Mouse (Mus musculus) mesoderm, embryonic 11.5 days (tissue): Measurements from ENCODE around the gene Cela2a.

Source experiments
- DNase-seq: peaks from one replicate; pipeline ENCODE4 v3.0.0-alpha.2; 2012; ENCODE audit warnings: low read depth, low spot score

Gene Cela2a

GRCm38 (mm10) chr4:141858501-141858900, 32.5 kb upstream of the Cela2a start:
- DNase-seq: no peak

GRCm38 (mm10) chr4:141857422-141857930, 31.5 kb upstream of the Cela2a start:
- DNase-seq: peak; percentile 78

- peak; percentile 43 for DNase-seq
These were observed 27.5 kb upstream of the Cela2a start for GRCm38 (mm10) chr4:141853437-141853836.

- no peak for DNase-seq
These were observed 20.0 kb upstream of the Cela2a start, which contains the start of gene Ctrc for GRCm38 (mm10) chr4:141845999-141846398. Ctrc (minus strand) TSS chr4:141846359.

GRCm38 (mm10) chr4:141834536-141835095, 8.7 kb upstream of the Cela2a start:
- no peak for DNase-seq

- no peak for DNase-seq
These were observed 8.0 kb upstream of the Cela2a start for GRCm38 (mm10) chr4:141833911-141834310.

- DNase-seq: no peak
These were observed 5.4 kb upstream of the Cela2a start for GRCm38 (mm10) chr4:141831361-141831760.

GRCm38 (mm10) chr4:141830381-141830780, 4.4 kb upstream of the Cela2a start:
- no peak for DNase-seq

GRCm38 (mm10) chr4:141828177-141828576, 2.2 kb upstream of the Cela2a start:
- DNase-seq: no peak

GRCm38 (mm10) chr4:141827401-141827800, 1.4 kb upstream of the Cela2a start:
- DNase-seq: no peak

- DNase-seq: peak; percentile 17
These were observed 3.0 kb downstream of the Cela2a start for GRCm38 (mm10) chr4:141822979-141823378.

- no peak for DNase-seq
These were observed 3.9 kb downstream of the Cela2a start for GRCm38 (mm10) chr4:141822089-141822488.

- DNase-seq: no peak
These were observed 4.8 kb downstream of the Cela2a start for GRCm38 (mm10) chr4:141821178-141821577.

- no peak for DNase-seq
These were observed 6.6 kb downstream of the Cela2a start for GRCm38 (mm10) chr4:141819316-141819715.

- DNase-seq: no peak
These were observed 7.1 kb downstream of the Cela2a start for GRCm38 (mm10) chr4:141818861-141819260.

GRCm38 (mm10) chr4:141817706-141818105, 8.3 kb downstream of the Cela2a start:
- no peak for DNase-seq

GRCm38 (mm10) chr4:141816776-141817655, 8.9 kb downstream of the Cela2a start:
- DNase-seq: no peak

GRCm38 (mm10) chr4:141816267-141816666, 9.7 kb downstream of the Cela2a start:
- DNase-seq: no peak

GRCm38 (mm10) chr4:141811375-141811774, 14.6 kb downstream of the Cela2a start:
- DNase-seq: no peak

- no peak for DNase-seq
These were observed 15.0 kb downstream of the Cela2a start for GRCm38 (mm10) chr4:141810975-141811374.

- peak; percentile 55 for DNase-seq
These were observed 16.0 kb downstream of the Cela2a start for GRCm38 (mm10) chr4:141809850-141810464.

GRCm38 (mm10) chr4:141805886-141806285, 20.1 kb downstream of the Cela2a start:
- no peak for DNase-seq
